Mouse (Mus musculus) lung, adult 2 months (tissue): ENCODE results near the gene Cacybp.

Source experiments
- CTCF ChIP-seq: fragments of 200-500 bp; IDR thresholded peaks from 2 replicates; pipeline ENCODE4 v1.5.1; 2011; ENCODE audit warnings: mild to moderate bottlenecking, low read length, control low read depth; ENCODE audit not compliant: insufficient read depth
- POLR2A ChIP-seq: fragments of 200-500 bp; IDR thresholded peaks from 2 replicates; pipeline ENCODE4 v1.6.1; 2011; ENCODE audit warnings: low read depth, mild to moderate bottlenecking, control low read depth, low read length, borderline replicate concordance; ENCODE audit errors: extremely low read depth

GRCm38 (mm10) chr1:160237981-160238380 is 25.3 kb upstream of the Cacybp start:
- no peak for TF ChIP-seq CTCF
- no peak for TF ChIP-seq POLR2A
